Mouse (Mus musculus) G1E (cell line): ENCODE results near the gene Tnrc18.

ENCODE experiments used
- CTCF ChIP-seq: IDR thresholded peaks from 2 replicates; pipeline ENCODE4 v1.5.1; 2012; ENCODE audit warnings: low read depth, low read length, inconsistent platforms, mixed read lengths
- GATA1 ChIP-seq: IDR thresholded peaks from 2 replicates; pipeline ENCODE4 v1.6.1; 2012; ENCODE audit warnings: borderline replicate concordance, low read length, inconsistent platforms, mixed read lengths
- GATA2 ChIP-seq: IDR thresholded peaks from 2 replicates; pipeline ENCODE4 v1.6.1; 2012; ENCODE audit warnings: low read depth, low read length, inconsistent platforms, borderline replicate concordance
- POLR2AphosphoS5 ChIP-seq: IDR thresholded peaks from 2 replicates; pipeline ENCODE4 v1.6.1; 2012; ENCODE audit warnings: low read depth, low read length, inconsistent platforms; ENCODE audit not compliant: insufficient replicate concordance

DNA sequence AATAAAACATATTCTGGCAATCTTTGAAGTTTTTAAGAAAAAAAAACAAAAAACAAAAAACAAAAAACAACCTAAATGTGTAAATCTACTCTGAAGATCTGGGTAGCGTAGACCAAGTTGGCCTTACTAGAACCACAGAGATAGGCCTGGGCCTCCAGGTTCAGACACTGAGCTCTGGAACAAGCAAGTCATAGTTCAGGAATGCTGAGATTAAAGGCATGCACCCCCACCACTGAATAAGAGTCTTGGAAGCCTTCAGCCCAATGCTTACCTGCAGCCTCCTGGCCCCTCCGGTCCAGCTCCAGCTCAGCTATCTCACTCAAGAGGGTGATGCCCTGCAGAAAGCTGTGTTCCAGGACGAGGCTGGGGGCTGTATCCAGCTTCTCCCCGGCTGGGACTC is 46.4 kb downstream of the Tnrc18 start:
- no peak for TF ChIP-seq CTCF
- no peak for TF ChIP-seq POLR2AphosphoS5
- no peak for TF ChIP-seq GATA1
- no peak for TF ChIP-seq GATA2
